Mouse (Mus musculus): ENCODE results near the gene Cd2ap. TPM values are rescaled to one million over a fixed set of nuclear protein-coding genes. Genes with fewer than 3 reads are reported as not detected.

The Cd2ap gene
- total RNA-seq, 1 experiment = 62.3 TPM

GRCm38 (mm10) chr17:42860370-42860769 lies 16.1 kb downstream of the Cd2ap start:
- Histone ChIP-seq H3K4me3 (ENCODE audit: insufficient read depth in 1 of 2, low read depth in 1 of 2, low read length in 2 of 2, poor library complexity in 1 of 2, severe bottlenecking in 1 of 2) (no peak overlapping the region), H3K36me3 (ENCODE audit: control insufficient read depth, insufficient read depth, low read length, poor library complexity, severe bottlenecking) (no peaks in the 10 kb centered on the region), H3K27ac (ENCODE audit: insufficient read depth, low read depth, low read length, poor library complexity, severe bottlenecking) (no peak overlapping the region), H3K9me3 (ENCODE audit: control insufficient read depth, insufficient read depth, low read depth, low read length) (no peaks in the 10 kb centered on the region), H3K4me1 (ENCODE audit: control insufficient read depth in 2 of 2, insufficient read depth in 2 of 2, low read length in 2 of 2, poor library complexity in 1 of 2) (peaks cover 0 to 1% of the 10 kb centered on the region in 2 experiments; a peak in 1 of 4 replicates), H3K9ac (ENCODE audit: insufficient read depth, low read depth, low read length, poor library complexity, severe bottlenecking) (no peak overlapping the region)
- TF ChIP-seq MAFK (IDR thresholded peaks at IDR 0.05; ENCODE audit: insufficient read depth, low read depth, low read length) (no peak), ZC3H11A (IDR thresholded peaks at IDR 0.05; ENCODE audit: borderline replicate concordance, low read depth, low read length) (no peak), HCFC1 (IDR thresholded peaks at IDR 0.05; ENCODE audit: borderline replicate concordance, insufficient read depth, low read length) (no peak), ZNF384 (IDR thresholded peaks at IDR 0.05; ENCODE audit: low read depth, low read length) (no peak), CHD2 (IDR thresholded peaks at IDR 0.05; ENCODE audit: low read depth, low read length) (no peak)
- in situ Hi-C loops (cut with MboI; ENCODE audit: low sequenced_read_pairs in 2 of 2, unreplicated experiment in 2 of 2) = no loop called here
- DNase-seq (ENCODE audit: low read depth, low spot score) = no peak

- Histone ChIP-seq H3K27ac (ENCODE audit: insufficient read depth, low read depth, low read length, poor library complexity, severe bottlenecking) (no peak overlapping the region), H3K9ac (ENCODE audit: insufficient read depth, low read depth, low read length, poor library complexity, severe bottlenecking) (no peak overlapping the region), H3K36me3 (ENCODE audit: control insufficient read depth, insufficient read depth, low read length, poor library complexity, severe bottlenecking) (no peaks in the 10 kb centered on the region), H3K4me3 (ENCODE audit: insufficient read depth in 1 of 2, low read depth in 1 of 2, low read length in 2 of 2, poor library complexity in 1 of 2, severe bottlenecking in 1 of 2) (no peak overlapping the region), H3K9me3 (ENCODE audit: control insufficient read depth, insufficient read depth, low read depth, low read length) (no peaks in the 10 kb centered on the region), H3K4me1 (ENCODE audit: control insufficient read depth in 2 of 2, insufficient read depth in 2 of 2, low read length in 2 of 2, poor library complexity in 1 of 2) (peaks cover 0 to 1% of the 10 kb centered on the region in 2 experiments; a peak in 1 of 4 replicates)
- no peak for DNase-seq (ENCODE audit: low read depth, low spot score)
- no peak for TF ChIP-seq HCFC1 (IDR thresholded peaks at IDR 0.05; ENCODE audit: borderline replicate concordance, insufficient read depth, low read length)
- TF ChIP-seq ZNF384 (IDR thresholded peaks at IDR 0.05; ENCODE audit: low read depth, low read length) = no peak
- TF ChIP-seq ZC3H11A (IDR thresholded peaks at IDR 0.05; ENCODE audit: borderline replicate concordance, low read depth, low read length) = no peak
- no peak for TF ChIP-seq MAFK (IDR thresholded peaks at IDR 0.05; ENCODE audit: insufficient read depth, low read depth, low read length)
- no peak for TF ChIP-seq CHD2 (IDR thresholded peaks at IDR 0.05; ENCODE audit: low read depth, low read length)
- in situ Hi-C loops (cut with MboI; ENCODE audit: low sequenced_read_pairs in 2 of 2, unreplicated experiment in 2 of 2) = no loop called here
These were observed 19.0 kb downstream of the Cd2ap start for GRCm38 (mm10) chr17:42857506-42857905.

- DNase-seq (ENCODE audit: low read depth, low spot score) = no peak
- TF ChIP-seq CHD2 (IDR thresholded peaks at IDR 0.05; ENCODE audit: low read depth, low read length) (no peak), HCFC1 (IDR thresholded peaks at IDR 0.05; ENCODE audit: borderline replicate concordance, insufficient read depth, low read length) (no peak), ZNF384 (IDR thresholded peaks at IDR 0.05; ENCODE audit: low read depth, low read length) (no peak), MAFK (IDR thresholded peaks at IDR 0.05; ENCODE audit: insufficient read depth, low read depth, low read length) (no peak), ZC3H11A (IDR thresholded peaks at IDR 0.05; ENCODE audit: borderline replicate concordance, low read depth, low read length) (no peak)
- Histone ChIP-seq H3K4me3 (ENCODE audit: insufficient read depth in 1 of 2, low read depth in 1 of 2, low read length in 2 of 2, poor library complexity in 1 of 2, severe bottlenecking in 1 of 2) (no peak overlapping the region), H3K4me1 (ENCODE audit: control insufficient read depth in 2 of 2, insufficient read depth in 2 of 2, low read length in 2 of 2, poor library complexity in 1 of 2) (no peaks in the 10 kb centered on the region), H3K36me3 (ENCODE audit: control insufficient read depth, insufficient read depth, low read length, poor library complexity, severe bottlenecking) (no peaks in the 10 kb centered on the region; the same call in 1 of the 2 replicates), H3K9me3 (ENCODE audit: control insufficient read depth, insufficient read depth, low read depth, low read length) (no peaks in the 10 kb centered on the region), H3K27ac (ENCODE audit: insufficient read depth, low read depth, low read length, poor library complexity, severe bottlenecking) (no peak overlapping the region), H3K9ac (ENCODE audit: insufficient read depth, low read depth, low read length, poor library complexity, severe bottlenecking) (no peak overlapping the region)
- in situ Hi-C loops (cut with MboI; ENCODE audit: low sequenced_read_pairs in 2 of 2, unreplicated experiment in 2 of 2) = no loop called here
These were observed 29.4 kb downstream of the Cd2ap start for GRCm38 (mm10) chr17:42847108-42847507.

GRCm38 (mm10) chr17:42837193-42837592 lies 39.3 kb downstream of the Cd2ap start:
- Histone ChIP-seq H3K4me1 (ENCODE audit: control insufficient read depth in 2 of 2, insufficient read depth in 2 of 2, low read length in 2 of 2, poor library complexity in 1 of 2) (no peaks in the 10 kb centered on the region), H3K27ac (ENCODE audit: insufficient read depth, low read depth, low read length, poor library complexity, severe bottlenecking) (no peak overlapping the region), H3K36me3 (ENCODE audit: control insufficient read depth, insufficient read depth, low read length, poor library complexity, severe bottlenecking) (no peaks in the 10 kb centered on the region; the same call in 1 of the 2 replicates), H3K9ac (ENCODE audit: insufficient read depth, low read depth, low read length, poor library complexity, severe bottlenecking) (no peak overlapping the region), H3K4me3 (ENCODE audit: insufficient read depth in 1 of 2, low read depth in 1 of 2, low read length in 2 of 2, poor library complexity in 1 of 2, severe bottlenecking in 1 of 2) (no peak overlapping the region), H3K9me3 (ENCODE audit: control insufficient read depth, insufficient read depth, low read depth, low read length) (no peaks in the 10 kb centered on the region)
- DNase-seq (ENCODE audit: low read depth, low spot score) = no peak
- no peak for TF ChIP-seq CHD2 (IDR thresholded peaks at IDR 0.05; ENCODE audit: low read depth, low read length)
- in situ Hi-C loops (cut with MboI; ENCODE audit: low sequenced_read_pairs in 2 of 2, unreplicated experiment in 2 of 2) = no loop called here

- TF ChIP-seq HCFC1 (IDR thresholded peaks at IDR 0.05; ENCODE audit: borderline replicate concordance, insufficient read depth, low read length) (no peak), MAFK (IDR thresholded peaks at IDR 0.05; ENCODE audit: insufficient read depth, low read depth, low read length) (no peak), CHD2 (IDR thresholded peaks at IDR 0.05; ENCODE audit: low read depth, low read length) (no peak), ZNF384 (IDR thresholded peaks at IDR 0.05; ENCODE audit: low read depth, low read length) (no peak), ZC3H11A (IDR thresholded peaks at IDR 0.05; ENCODE audit: borderline replicate concordance, low read depth, low read length) (no peak)
- in situ Hi-C loops (cut with MboI; ENCODE audit: low sequenced_read_pairs in 2 of 2, unreplicated experiment in 2 of 2) = no loop called here
- no peaks in the 10 kb centered on the region for H3K9me3 ChIP-seq (ENCODE audit: control insufficient read depth, insufficient read depth, low read depth, low read length)
- peaks cover 0 to 2% of the 10 kb centered on the region in 2 experiments; a peak in 1 of 4 replicates for H3K4me1 ChIP-seq (ENCODE audit: control insufficient read depth in 2 of 2, insufficient read depth in 2 of 2, low read length in 2 of 2, poor library complexity in 1 of 2)
- DNase-seq (ENCODE audit: low read depth, low spot score) = no peak
- no peak overlapping the region for H3K9ac ChIP-seq (ENCODE audit: insufficient read depth, low read depth, low read length, poor library complexity, severe bottlenecking)
- H3K36me3 ChIP-seq (ENCODE audit: control insufficient read depth, insufficient read depth, low read length, poor library complexity, severe bottlenecking) = no peaks in the 10 kb centered on the region; the same call in 1 of the 2 replicates
- H3K27ac ChIP-seq (ENCODE audit: insufficient read depth, low read depth, low read length, poor library complexity, severe bottlenecking) = no peak overlapping the region
- H3K4me3 ChIP-seq (ENCODE audit: insufficient read depth in 1 of 2, low read depth in 1 of 2, low read length in 2 of 2, poor library complexity in 1 of 2, severe bottlenecking in 1 of 2) = no peak overlapping the region
These were observed 53.7 kb downstream of the Cd2ap start for GRCm38 (mm10) chr17:42822787-42823186.

All from ES-E14 (cell line).